Mouse (Mus musculus): ENCODE measurements around the gene Heg1. TPM values are rescaled to one million over a fixed set of nuclear protein-coding genes. Genes with fewer than 3 reads are reported as not detected.

Gene Heg1
- total RNA-seq, 2 experiments from 2014 or later = 31.0 to 35.5 TPM

GRCm38 (mm10) chr16:33680271-33680670 lies 3.9 kb upstream of the Heg1 start:
- intact Hi-C loops (cut with DNase I) = loop anchor here (5.0 kb wide), 1 partner anchor 98 kb away; no protein-coding TSS in a partner anchor
- H3K27ac ChIP-seq = no peak overlapping the region; the same call in 1 of the 2 replicates
- no peak for TF ChIP-seq CTCF (IDR thresholded peaks at IDR 0.05)

GRCm38 (mm10) chr16:33680816-33681215 lies 3.4 kb upstream of the Heg1 start:
- DNase-seq (ENCODE audit: extremely low spot score in 1 of 2, low spot score in 2 of 2) = no peak
- intact Hi-C loops (cut with DNase I) = loop anchor here (5.0 kb wide), 1 partner anchor 99 kb away; no protein-coding TSS in a partner anchor
- Histone ChIP-seq H3K4me3 (no peak overlapping the region), H3K27ac (peak overlapping the region; percentile 45)
- no peak; the same call in 1 of the 2 replicates for TF ChIP-seq CTCF (IDR thresholded peaks at IDR 0.05)

More at GRCm38 (mm10) chr16:33680271-33680670, 3.9 kb upstream of the Heg1 start:
- no peak for DNase-seq (ENCODE audit: extremely low spot score in 1 of 2, low spot score in 2 of 2)
- no peak overlapping the region for H3K4me3 ChIP-seq

GRCm38 (mm10) chr16:33681661-33682060 lies 2.5 kb upstream of the Heg1 start:
- Histone ChIP-seq H3K27ac (no peak overlapping the region), H3K4me3 (no peak overlapping the region)
- intact Hi-C loops (cut with DNase I) = loop anchor here (5.0 kb wide), 1 partner anchor 99 kb away; no protein-coding TSS in a partner anchor
- no peak for DNase-seq (ENCODE audit: extremely low spot score in 1 of 2, low spot score in 2 of 2)
- TF ChIP-seq CTCF (IDR thresholded peaks at IDR 0.05) = no peak

DNA sequence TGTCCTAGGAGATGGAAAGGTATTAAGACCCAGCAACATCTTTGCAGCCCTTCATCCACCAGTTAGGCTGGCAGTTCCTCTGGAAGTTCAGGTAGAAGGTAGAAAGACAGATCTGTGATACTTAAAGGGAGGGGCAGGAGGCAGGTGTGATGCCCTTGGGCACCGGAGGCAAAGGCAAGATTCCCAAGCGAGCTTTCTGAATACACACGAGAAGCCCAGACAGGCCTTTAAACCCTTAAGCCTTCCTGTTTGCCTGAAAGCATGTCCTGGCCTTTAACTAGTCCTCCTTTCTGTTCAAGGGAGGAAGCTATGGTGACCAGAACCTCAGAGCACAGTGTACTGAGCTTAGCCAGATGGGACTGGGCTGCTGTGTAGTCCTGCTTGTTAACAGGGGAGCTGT lies 1.5 kb upstream of the Heg1 start:
- Histone ChIP-seq H3K4me3 (no peak overlapping the region), H3K27ac (no peak overlapping the region)
- DNase-seq (ENCODE audit: extremely low spot score in 1 of 2, low spot score in 2 of 2) = no peak
- TF ChIP-seq CTCF (IDR thresholded peaks at IDR 0.05) = no peak
- intact Hi-C loops (cut with DNase I) = loop anchor here (5.0 kb wide), 1 partner anchor 100 kb away; no protein-coding TSS in a partner anchor

DNA sequence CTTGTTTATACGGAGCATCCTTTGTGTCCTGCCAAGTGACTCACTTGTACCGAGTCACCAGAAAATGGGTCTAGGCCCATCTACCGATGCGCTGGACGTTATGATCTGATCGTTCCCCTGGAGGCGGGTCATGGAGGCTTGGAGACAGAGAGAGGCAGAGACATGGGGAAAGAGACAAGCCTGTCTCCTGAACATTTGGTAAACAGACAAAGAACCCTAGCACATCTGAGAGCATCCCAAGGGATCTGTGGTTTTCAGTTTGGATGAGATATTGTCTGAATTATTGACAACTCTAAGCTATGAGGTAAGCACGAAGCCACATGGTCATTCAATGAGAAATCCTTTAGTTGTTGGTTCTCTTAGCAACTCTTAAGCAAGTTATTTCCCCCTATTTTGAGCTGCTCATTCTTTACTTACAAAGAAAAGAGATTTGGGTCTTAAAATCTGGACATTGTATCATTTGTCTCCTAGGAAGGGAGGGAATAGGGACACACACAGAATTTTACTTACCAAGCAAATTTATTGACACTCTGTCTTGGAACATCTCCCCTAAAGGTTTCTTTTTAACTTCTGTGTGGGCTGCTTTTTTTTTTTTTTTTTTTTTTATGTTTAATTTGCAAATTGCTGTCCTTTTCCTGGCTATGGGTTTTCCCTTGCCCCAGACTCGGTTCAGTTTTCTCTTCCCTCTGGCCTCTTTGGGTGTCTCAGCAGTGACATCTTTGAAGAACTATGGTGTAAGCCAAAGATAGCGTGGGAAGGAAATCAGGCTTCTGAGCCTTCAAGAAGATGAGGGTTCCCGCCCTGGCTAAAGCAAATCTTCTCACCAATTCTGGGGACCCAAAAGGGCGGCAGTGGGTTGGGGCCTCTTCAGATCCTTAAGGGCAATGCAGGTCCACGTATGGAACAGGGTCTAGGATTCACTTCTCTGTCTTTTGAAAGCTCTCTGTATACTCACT lies 686 bp upstream of the Heg1 start:
- peak overlapping the region; percentile 85 for H3K4me3 ChIP-seq
- peak overlapping the region; percentile 80 for H3K27ac ChIP-seq
- no peak for DNase-seq (ENCODE audit: extremely low spot score in 1 of 2, low spot score in 2 of 2)
- TF ChIP-seq CTCF (IDR thresholded peaks at IDR 0.05) = no peak
- intact Hi-C loops (cut with DNase I) = loop anchor here (5.0 kb wide), 1 partner anchor 101 kb away; no protein-coding TSS in a partner anchor

GRCm38 (mm10) chr16:33684703-33685701 lies 832 bp downstream of the Heg1 start:
- no peak for DNase-seq (ENCODE audit: extremely low spot score in 1 of 2, low spot score in 2 of 2)
- intact Hi-C loops (cut with DNase I) = loop anchor here (5.0 kb wide), 1 partner anchor 103 kb away; no protein-coding TSS in a partner anchor
- Histone ChIP-seq H3K27ac (peak overlapping the region; percentile 92), H3K4me3 (peak overlapping the region; percentile 85)
- no peak for TF ChIP-seq CTCF (IDR thresholded peaks at IDR 0.05)

GRCm38 (mm10) chr16:33686056-33686455 lies 1.9 kb downstream of the Heg1 start:
- peak overlapping the region; percentile 85 for H3K4me3 ChIP-seq
- TF ChIP-seq CTCF (IDR thresholded peaks at IDR 0.05) = no peak
- intact Hi-C loops (cut with DNase I) = no loop called here
- DNase-seq (ENCODE audit: extremely low spot score in 1 of 2, low spot score in 2 of 2) = no peak
- H3K27ac ChIP-seq = peak overlapping the region; percentile 92; the same call in 1 of the 2 replicates

GRCm38 (mm10) chr16:33687724-33688123 lies 3.6 kb downstream of the Heg1 start:
- Histone ChIP-seq H3K4me3 (peak overlapping the region; percentile 14; the same call in 1 of the 2 replicates), H3K27ac (no peak overlapping the region)
- no peak for TF ChIP-seq CTCF (IDR thresholded peaks at IDR 0.05)
- intact Hi-C loops (cut with DNase I) = no loop called here
- DNase-seq (ENCODE audit: extremely low spot score in 1 of 2, low spot score in 2 of 2) = no peak

GRCm38 (mm10) chr16:33690975-33691747 lies 7.0 kb downstream of the Heg1 start:
- no peak for DNase-seq (ENCODE audit: extremely low spot score in 1 of 2, low spot score in 2 of 2)
- no peak overlapping the region for H3K27ac ChIP-seq
- TF ChIP-seq CTCF (IDR thresholded peaks at IDR 0.05) = no peak
- intact Hi-C loops (cut with DNase I) = no loop called here
- H3K4me3 ChIP-seq = no peak overlapping the region

DNA sequence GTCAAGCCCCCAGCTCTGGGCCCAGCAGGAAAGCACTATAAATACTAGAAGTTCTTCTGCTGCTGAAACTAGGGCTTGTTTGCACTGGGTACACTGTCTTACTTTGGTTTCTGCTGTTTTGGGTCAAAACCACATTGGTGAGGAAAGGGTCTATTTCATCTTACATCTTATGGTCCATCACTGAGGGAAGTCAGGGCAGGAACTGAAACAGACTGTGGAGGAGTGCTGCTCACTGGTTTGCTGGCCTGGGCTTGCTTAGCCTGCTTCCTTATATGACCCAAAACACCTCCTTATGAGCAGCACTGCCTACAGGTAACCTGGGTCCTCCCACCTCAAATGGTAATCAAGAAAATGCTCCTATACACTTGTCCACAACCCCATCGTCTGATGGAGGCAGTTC lies 9.4 kb downstream of the Heg1 start:
- H3K27ac ChIP-seq = no peak overlapping the region
- no peak for TF ChIP-seq CTCF (IDR thresholded peaks at IDR 0.05)
- intact Hi-C loops (cut with DNase I) = no loop called here
- no peak overlapping the region for H3K4me3 ChIP-seq
- DNase-seq (ENCODE audit: extremely low spot score in 1 of 2, low spot score in 2 of 2) = no peak
